Mouse (Mus musculus): ENCODE results near the gene Plekho2.

Plekho2 gene

DNA sequence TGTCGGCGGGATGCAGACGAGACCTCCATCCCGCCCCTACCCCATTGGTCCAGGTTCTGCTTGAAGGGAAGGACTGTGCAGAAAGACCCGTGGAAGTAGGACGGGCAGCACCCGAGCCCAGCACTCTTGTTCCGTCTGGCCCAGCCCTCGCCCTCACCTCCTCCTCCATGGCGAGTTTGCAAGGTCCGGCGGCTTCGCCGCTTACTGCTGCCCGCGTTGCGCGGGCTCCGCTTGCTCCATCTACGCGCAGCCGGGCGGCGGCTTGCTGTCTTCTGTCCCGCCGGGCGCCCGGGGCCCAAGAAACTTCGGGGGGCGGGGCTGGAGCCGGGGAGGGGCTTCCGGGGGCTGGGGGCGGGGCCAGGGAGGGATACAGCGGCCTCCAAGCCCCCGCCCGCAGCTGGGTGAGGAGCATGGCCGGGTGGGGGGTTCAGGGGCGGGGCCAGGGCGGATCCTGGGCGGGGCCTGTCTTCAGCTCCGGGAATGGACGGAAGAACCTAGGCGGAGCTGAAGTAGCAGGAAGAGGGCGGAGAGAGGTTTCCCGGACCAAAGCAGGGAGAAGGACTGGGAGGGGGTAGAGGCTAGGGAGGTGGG, at the start of gene Plekho2:
TSS of gene Plekho2 (minus strand) at position 260 of the 591 bp plus-strand sequence.
- DNase-seq (ENCODE audit: inconsistent age in 2 of 2, low spot score in 1 of 2), result peak; percentile 95 to 98

DNA sequence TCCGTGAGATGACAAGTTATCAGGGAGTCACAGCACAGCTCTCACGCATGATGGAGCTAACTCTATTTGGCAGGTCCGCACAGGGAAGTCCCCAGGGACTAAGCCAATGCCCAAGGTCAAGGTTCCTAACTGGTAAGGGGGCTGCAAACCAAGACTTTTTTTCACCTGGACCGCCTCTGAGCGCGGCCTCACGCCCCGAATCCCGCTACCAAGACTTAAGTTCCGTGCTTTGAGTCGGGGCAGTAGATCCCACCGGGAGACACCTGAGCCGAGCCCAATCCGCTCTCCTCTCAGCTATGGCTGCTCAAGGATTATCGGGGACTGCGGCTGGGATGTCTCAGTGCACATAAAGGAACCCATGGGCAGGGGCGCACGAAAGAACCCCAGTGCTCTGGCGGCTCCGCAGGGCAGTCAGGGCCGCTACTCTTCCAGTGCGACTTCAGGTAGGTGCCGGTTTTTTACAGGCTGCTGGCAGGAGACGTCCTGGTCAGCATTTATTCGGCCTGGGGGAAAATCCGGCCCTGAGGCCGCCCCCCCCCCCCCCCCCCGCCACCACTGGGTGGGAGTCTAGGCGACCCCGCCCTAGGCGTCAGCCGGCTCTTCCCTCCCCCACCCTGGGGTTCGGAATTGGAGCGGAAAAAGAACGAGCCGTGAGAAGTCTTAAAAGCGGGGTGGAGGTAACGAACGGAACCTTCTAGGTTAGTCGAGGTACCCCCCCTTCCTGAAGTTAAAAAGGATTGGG, 49.4 kb upstream of the Plekho2 start, which contains the start of gene Rbpms2:
TSS of gene Rbpms2 (plus strand) at position 624 of the 742 bp plus-strand sequence.
- DNase-seq (ENCODE audit: inconsistent age in 2 of 2, low spot score in 1 of 2), result peak; percentile 65 to 85

DNA sequence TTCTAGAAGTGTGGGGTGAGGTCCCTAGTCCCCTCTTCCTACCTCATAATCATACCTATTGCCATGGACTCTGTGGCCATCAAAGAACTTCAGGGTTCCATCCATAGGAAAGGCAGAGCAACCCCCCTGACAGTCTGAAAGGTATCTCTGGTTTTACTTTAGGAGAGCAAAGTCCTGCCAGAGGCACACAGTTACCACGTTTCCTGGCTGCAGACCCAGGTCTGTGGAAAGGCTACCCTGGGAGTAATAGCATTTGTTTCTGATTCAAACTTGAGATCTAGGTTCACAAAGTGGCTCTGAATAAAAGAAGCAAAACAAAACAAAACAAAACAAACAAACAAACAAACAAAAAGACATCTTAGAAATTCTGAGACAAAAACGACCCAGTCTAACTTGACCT, 44.4 kb upstream of the Plekho2 start:
- no peak for DNase-seq (ENCODE audit: inconsistent age in 2 of 2, low spot score in 1 of 2)

DNA sequence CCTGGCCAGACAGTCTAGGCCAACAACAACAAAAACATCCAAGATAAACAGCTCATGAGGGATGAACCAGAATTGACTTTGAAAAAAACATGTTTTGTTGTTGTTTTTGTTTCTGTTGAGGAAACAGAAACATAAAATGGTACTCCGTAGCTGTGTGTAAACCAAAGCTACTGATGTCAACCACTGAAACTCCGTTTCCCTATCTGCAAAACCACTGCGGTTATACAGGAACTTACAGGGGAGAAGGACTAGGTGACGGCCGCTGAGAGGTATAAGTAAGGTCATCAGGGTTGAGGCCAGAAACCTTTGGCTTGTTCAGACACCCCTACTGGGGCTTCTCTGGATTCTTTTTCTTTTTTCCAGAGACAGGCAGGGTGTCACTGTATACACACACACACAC, 43.0 kb upstream of the Plekho2 start:
- no peak for DNase-seq (ENCODE audit: inconsistent age in 2 of 2, low spot score in 1 of 2)

DNA sequence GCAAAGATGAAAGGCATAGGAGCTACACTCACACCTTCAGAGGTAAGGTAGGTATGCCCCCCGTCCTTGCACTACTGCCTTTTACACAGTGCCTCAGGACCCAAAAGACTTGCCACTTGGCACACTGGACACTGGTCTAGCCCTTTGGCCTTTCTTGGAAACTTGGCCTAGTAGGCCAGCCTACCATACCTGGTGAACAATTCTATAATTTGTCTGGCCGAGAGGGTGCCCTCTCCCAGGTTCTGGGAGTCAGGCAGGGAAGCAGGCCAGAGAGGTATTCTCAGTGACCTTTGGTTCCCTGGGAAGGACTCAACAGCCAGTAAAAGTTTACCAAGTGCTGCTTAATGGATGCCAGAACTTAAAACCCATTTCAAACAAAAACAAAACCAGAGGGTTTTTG, 41.8 kb upstream of the Plekho2 start:
- no peak for DNase-seq (ENCODE audit: inconsistent age in 2 of 2, low spot score in 1 of 2)

DNA sequence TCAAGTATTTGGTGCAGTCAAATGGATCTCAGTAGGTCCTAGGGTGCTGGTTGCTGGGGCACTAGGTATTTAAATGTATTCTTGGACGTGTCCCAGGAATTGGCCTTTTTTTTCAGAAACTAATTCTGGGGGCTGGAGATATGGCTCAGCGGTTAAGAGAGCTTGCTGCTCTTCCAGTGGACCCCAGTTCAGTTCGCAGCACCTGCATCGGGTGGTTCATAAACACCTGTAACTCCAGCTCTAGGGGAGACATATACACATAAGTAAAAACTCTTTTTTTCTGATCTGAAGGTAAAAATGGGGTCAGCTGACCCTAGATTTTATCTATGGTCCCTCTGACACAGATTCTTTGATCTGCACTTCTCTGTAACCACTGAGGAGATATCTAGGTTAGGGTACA, 41.4 kb upstream of the Plekho2 start:
- no peak for DNase-seq (ENCODE audit: inconsistent age in 2 of 2, low spot score in 1 of 2)

DNA sequence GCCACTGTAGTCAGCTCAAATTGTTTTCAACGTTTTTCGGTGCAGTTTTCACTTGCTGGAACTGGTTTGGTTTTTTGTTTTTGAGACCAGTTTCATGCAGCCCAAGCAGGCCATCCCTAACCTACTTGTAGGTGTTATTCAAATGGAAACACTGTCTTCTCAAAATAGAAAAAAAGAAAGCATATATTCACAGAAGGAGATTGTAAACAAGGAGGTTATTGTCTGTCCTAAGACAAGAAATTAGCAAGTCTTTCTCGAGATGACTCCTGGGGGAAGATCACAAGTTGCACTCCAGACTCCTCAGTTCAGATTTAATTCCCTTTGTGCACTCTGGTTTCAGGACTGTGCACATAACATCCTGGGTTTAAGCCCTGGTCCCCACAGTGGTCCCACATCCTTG, 39.5 kb upstream of the Plekho2 start:
- no peak for DNase-seq (ENCODE audit: inconsistent age in 2 of 2, low spot score in 1 of 2)

DNA sequence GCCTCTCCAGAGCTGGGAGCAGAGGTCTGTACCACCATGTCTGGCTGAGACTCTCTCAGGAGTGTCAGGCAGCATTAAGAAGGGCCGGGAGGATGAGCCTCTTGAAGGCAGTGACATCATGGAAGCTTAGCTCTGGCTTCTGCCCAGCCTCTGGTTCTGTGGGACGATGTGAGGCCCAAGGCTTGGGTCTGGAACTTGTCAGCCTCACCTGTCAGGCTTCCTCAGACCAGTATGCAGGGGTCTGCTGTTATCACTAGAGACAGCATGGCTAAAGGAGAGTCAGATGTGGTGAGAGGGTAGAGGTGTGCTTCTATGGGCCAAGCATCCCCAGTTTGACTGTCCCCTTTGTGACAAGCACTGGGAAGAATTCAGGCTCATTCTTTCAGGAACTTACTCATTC, 33.3 kb upstream of the Plekho2 start:
- no peak for DNase-seq (ENCODE audit: inconsistent age in 2 of 2, low spot score in 1 of 2)

DNA sequence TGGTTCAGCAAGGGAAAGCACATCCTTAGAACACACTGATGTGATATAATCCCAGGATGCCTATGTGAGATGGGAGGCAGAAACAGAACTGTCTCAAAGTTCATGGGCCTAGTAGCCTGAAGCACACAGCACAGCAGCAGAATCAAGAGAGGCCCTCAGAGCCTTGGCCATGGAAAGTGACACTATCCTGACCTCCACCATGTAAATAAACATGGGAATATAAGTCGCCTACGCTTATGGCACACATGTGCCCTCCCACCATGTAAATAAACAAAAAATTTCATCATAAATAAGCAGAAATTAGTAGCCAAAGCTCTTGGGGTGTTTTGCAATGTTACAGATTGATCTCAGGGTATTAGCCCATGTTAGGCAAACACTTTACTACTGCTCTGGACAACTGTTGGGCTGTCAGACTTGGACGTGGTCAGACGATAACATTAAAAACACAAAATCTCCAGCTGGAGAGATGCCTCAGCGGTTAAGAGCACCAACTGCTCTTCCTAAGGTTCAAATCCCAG, 32.2 kb upstream of the Plekho2 start:
- DNase-seq (ENCODE audit: inconsistent age in 2 of 2, low spot score in 1 of 2), result no peak

DNA sequence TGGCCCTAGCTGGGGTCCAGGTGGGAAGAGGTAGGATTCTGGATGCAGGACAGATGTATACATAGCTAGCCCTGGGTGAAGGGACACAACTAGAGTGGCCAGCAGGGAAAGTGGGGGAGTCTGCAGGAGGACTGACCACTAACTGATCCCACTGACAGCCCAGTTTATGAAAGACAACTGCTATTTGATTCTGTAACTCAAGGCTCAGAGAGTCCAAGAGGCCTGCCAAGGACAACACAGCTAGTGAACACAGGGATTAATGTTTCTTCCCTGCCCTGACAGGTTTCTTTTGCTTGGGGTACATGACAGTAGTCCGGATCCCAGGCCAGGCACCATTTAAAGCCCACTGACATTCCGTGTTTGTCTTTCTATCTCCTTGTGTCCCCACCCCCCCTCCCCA, 27.3 kb upstream of the Plekho2 start:
- no peak for DNase-seq (ENCODE audit: inconsistent age in 2 of 2, low spot score in 1 of 2)

DNA sequence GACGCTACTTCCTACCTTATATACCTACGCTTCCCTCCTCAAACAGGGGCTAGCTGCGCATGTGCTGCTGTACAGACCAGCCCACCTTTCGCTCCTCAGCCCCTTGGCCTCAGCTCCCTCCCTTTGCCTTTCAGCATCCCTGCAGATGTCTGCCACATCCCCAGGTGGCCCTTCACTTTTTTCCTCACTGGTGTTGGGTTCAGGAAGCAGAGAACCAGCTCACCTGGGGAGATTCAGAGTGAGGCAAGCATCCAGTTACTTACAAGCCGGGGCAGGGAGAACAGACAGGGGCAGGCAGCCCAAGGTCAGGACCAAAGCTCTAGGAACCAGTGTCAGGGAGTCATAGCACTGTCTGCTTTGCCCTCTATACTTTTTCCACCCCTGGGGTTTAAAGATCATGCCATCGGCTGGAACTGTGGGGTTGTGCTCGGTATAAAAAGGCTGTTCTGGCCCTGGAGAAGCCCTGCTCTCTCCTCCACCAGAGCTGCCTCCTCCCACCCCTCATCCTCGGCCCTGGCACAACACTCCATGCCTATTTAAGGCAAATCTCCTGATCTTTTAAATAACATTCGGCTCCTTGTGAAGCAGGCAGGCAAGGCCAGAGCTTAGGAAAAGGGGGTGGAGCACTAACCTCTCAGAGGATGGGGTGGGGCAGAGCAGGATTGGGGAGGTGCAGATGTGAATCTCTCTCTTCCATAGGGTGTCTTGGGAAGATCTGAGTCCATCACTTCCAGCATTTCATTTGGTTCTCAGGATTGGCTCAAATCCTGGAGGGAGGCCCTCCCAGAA, 26.7 kb upstream of the Plekho2 start:
- DNase-seq (ENCODE audit: inconsistent age in 2 of 2, low spot score in 1 of 2), result peak; percentile 54 to 74

DNA sequence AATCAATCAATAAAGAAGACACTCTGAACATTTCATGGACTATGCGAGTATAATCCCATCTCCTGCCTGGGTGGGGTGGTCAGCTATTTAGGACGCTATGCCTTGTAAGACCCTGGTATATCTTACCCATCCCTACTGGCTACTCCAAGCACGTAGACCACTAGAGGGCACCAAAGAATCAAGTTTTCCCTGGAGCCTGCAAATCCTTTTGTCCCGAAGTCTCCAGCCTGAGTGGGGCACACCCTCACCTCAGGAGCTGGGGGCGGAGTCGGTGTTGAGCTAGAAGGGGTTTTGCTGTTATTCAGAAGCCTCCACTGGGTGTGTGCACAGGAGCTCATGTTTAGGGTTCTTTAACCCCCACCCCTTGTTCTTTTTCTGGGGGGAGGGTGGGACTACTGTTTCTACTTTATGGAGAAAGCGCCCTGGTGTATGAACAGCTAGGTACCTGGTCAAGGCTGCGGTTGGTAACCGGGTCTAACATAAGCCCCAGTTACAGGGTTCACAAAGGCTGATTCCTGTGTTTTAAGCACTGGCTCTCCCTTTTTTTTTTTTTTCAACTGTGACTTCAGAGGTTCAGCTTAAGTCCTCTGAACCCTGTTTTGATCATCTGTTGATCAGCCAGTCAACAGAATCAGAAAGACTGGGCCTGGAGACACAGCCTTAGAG, 25.8 kb upstream of the Plekho2 start:
- DNase-seq (ENCODE audit: inconsistent age in 2 of 2, low spot score in 1 of 2), result peak; percentile 71 to 91

DNA sequence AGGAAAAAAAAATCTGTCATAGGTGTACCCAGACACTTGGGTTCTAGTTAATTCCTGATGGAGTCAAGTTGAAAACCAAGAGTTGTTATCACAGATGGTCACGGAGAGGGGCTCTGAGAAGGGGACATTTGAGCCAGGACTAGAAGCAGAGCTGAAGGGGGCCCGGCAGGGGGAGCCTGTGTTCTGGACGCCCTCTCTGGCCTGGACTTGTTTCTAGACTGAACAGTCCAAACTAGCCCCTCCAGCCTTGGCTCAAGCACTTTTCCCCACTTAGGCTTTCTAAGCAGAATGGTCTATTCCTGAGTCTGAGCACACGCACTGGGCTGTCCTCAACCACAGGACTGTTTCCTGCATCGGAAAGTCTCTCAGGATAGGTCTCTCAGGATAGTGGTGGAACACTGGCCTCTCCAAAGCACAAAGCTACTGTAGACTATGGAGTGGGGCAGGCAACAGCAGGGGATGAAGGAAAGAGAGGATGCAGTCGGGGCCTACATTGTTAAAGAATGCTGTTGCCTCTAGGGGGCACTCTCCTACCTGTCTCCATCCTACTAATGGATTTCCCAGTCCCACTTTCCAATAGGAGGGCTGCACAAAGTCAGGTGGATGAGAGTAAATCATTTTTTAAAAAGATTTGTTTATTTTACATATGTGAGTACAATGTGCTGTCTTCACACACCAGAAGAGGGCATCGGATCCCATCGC, 23.7 kb upstream of the Plekho2 start:
- DNase-seq (ENCODE audit: inconsistent age in 2 of 2, low spot score in 1 of 2), result peak in 1 of 2 experiments; percentile 59

DNA sequence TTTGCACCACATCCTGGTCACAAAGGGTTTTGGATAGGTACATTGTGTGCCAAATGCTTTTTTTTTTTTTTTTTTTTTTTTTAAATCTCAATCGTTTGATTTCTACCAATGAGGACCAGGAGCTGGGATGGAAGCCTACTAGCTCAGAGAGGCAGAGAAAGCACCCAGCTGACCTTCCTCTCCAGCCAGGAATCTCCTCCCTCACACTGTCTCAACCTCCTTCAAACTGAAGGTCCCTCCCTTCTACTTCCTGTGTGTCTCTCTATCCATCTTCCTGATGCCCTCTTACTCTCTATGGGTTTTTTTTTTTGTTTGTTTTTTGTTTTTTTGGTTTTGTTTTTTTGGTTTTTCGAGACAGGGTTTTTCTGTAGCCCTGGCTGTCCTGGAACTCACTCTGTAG, 21.1 kb upstream of the Plekho2 start:
- DNase-seq (ENCODE audit: inconsistent age in 2 of 2, low spot score in 1 of 2), result no peak

DNA sequence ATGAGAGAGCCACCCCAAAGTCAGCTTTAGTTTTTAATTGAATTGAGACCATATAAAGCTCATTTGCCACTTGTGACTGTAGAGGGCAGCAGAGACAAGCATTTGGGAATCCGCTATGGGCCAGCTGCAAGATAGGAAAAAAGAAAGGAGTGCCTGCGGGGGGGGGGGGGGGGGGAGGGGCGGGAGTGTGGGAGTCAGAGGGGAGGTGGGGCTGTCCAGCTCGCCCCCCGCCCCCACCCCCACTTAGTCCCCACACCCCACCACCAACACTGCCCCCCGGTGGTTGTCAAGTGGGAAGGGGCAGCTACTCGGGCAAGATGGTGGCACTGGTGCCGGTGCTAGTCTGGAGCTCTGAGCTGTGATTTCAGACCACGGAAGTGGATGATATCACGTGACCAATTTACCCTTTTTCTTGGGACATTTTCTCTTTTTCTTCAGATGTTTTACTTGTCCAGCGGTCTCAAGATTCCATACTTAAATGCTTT, 19.0 kb upstream of the Plekho2 start:
- DNase-seq (ENCODE audit: inconsistent age in 2 of 2, low spot score in 1 of 2), result peak; percentile 53 to 87

DNA sequence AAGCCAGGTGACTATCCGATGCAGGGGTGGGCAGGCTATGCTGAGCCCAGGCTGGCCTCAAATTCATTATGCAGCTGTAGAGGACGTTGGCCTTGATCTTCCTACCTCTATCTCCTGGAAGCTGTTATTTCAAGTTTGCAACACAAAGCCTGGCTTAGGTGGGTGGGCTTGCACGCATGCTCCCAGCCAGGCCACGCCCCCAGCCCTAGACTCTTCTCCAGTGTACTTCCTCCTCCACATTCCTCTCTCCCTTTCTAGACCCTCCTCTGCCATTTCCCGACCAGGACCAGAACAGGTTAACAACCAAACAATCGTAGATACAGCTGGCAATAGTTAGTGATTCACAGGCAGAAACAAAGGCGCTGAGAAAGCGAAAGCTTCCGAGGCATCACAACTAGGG, 13.8 kb upstream of the Plekho2 start:
- no peak for DNase-seq (ENCODE audit: inconsistent age in 2 of 2, low spot score in 1 of 2)

DNA sequence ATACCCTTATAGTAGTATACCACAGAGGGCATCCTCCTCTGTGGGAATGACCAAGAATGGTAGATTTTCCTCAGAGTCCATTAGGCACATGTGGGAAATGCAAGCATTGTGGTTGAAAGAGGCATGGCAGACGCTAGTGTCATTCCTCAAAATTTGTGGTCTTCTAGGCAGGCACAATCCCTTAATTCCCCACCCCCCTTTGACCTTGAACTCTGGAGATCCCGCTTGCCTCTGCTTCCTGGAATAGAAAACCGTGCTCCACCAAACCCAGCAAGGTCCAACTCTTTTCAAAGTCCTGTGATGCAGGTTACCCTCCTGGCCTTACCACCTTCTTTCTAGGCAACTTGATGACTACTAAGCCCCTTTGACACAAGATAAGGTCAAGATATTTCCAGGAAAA, 12.9 kb upstream of the Plekho2 start:
- no peak for DNase-seq (ENCODE audit: inconsistent age in 2 of 2, low spot score in 1 of 2)

DNA sequence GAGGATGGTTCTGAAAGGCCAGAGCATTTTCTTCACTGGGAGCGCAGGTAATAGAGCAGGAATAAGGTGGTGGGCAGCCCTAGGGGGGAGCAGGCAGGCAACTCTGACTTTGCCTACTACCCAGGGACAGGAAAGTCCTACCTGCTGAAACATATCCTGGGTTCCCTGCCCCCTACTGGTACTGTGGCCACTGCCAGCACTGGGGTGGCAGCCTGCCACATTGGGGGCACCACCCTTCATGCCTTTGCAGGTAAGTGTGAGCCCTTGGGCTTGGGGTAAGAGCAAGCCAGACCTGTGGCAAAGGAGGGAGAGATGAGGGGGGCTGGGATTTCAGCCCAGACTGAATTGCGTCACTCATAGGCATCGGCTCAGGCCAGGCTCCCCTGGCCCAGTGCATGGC, 9.3 kb upstream of the Plekho2 start:
- DNase-seq (ENCODE audit: inconsistent age in 2 of 2, low spot score in 1 of 2), result no peak

DNA sequence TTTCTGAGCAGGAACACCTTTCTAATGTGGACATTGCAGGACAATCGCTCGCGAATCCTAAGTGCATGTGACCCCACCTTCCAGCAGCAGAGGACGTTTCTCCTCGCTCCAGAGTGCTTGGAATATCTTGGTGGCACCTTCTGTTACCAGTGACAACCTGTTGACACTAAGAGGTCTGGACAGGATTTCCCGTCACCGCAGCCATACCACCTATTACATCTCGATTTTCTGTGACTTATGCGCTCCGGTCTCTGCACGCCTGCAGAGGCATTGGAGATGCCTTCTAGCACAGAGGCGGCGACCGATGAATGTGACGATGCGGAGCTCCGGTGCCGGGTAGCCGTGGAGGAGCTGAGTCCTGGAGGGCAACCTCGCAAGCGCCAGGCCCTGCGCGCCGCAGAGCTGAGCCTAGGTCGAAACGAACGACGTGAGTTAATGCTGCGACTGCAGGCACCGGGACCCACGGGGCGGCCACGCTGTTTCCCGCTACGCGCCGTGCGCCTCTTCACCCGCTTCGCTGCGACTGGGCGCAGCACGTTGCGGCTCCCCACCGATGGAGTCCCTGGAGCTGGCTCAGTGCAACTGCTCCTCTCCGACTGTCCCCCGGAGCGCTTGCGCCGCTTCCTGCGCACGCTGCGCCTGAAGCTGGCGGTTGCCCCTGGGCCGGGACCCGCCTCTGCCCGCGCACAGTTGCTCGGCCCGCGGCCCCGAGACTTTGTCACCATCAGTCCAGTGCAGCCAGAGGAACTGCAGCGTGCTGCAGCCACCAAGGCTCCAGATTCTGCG, 7.9 kb upstream of the Plekho2 start:
- DNase-seq (ENCODE audit: inconsistent age in 2 of 2, low spot score in 1 of 2), result peak in 1 of 2 experiments; percentile 63

DNA sequence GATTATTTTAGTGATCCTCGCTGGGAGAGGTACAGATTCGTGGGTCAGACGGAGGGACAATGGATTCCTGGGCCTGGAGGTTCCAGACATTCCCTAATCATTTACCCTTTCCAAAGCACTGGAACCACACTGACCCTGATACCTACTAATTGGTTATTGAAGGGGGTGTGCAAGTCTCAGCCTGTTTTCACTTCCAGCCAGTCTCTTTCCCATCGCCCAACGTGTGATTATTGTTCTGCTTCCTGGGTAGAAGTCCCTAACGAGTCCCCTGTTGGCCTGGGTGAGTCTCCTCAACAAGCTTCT, 7.4 kb upstream of the Plekho2 start:
- DNase-seq (ENCODE audit: inconsistent age in 2 of 2, low spot score in 1 of 2), result no peak

All from adrenal gland, adult (tissue).